Mouse (Mus musculus) lung, embryonic 14.5 days (tissue): ENCODE measurements around the gene Pus1. TPM values are rescaled to one million over a fixed set of nuclear protein-coding genes. Genes with fewer than 3 reads are reported as not detected.

Experiments used
- ATAC-seq: fragments of 200-750 bp; cut with Nextera tagmentation; 2 replicates; pipeline ENCODE4 v1.8.0; 2017; ENCODE audit warnings: mild to moderate bottlenecking, moderate TSS enrichment, moderate library complexity; ENCODE audit not compliant: insufficient read depth
- DNase-seq: peaks from one replicate; pipeline ENCODE4 v3.0.0-alpha.2; 2015
- H3K27ac ChIP-seq: fragments of 300-500 bp; sonication (generic); 2 replicates; pipeline ENCODE4 v1.5.1; 2014; ENCODE audit warnings: low read depth, mild to moderate bottlenecking, moderate library complexity
- H3K27me3 ChIP-seq: fragments of 300-500 bp; sonication (generic); 2 replicates; pipeline ENCODE4 v1.6.1; 2014; ENCODE audit warnings: low read length, control low read depth; ENCODE audit not compliant: insufficient read depth
- H3K36me3 ChIP-seq: fragments of 300-500 bp; sonication (generic); 2 replicates; pipeline ENCODE4 v1.6.1; 2014; ENCODE audit warnings: control low read depth; ENCODE audit not compliant: insufficient read depth
- H3K4me1 ChIP-seq: fragments of 300-500 bp; sonication (generic); 2 replicates; pipeline ENCODE4 v1.6.1; 2014; ENCODE audit warnings: antibody characterized with exemption, control low read depth; ENCODE audit not compliant: insufficient read depth
- H3K4me2 ChIP-seq: fragments of 300-500 bp; sonication (generic); 2 replicates; pipeline ENCODE4 v1.6.1; 2014; ENCODE audit warnings: mild to moderate bottlenecking
- H3K4me3 ChIP-seq: fragments of 300-500 bp; sonication (generic); 2 replicates; pipeline ENCODE4 v1.5.1; 2014; ENCODE audit warnings: low read depth, low read length
- H3K9ac ChIP-seq: fragments of 300-500 bp; sonication (generic); 2 replicates; pipeline ENCODE4 v1.6.1; 2014
- H3K9me3 ChIP-seq: fragments of 300-500 bp; sonication (generic); 2 replicates; pipeline ENCODE4 v1.6.1; 2016; ENCODE audit warnings: low read depth, low read length, control low read depth
- CTCF ChIP-seq: IDR thresholded peaks from 2 replicates; pipeline ENCODE4 v1.5.1; 2016; ENCODE audit warnings: antibody characterized with exemption, low read depth
- WGBS: fragments of 180-500 bp; shearing (Covaris S2); extraction: QIAGEN DNeasy Blood & Tissue Kit; methylation state at CpG from one replicate; pipeline ENCODE4 v1.1.7; 2014; 5-methylcytosine and 5-hydroxymethylcytosine counted together
- polyA plus RNA-seq: library from polyadenylated mRNA; unstranded; fragments of >200 nt; fragmentation: Nextera tagmentation; extraction: Ambion mirVana; gene quantifications from 2 replicates; pipeline ENCODE4 v1.2.1, GENCODE M21; 2014

Pus1 gene
- polyA plus RNA-seq, 1 experiment from 2014 or later = 22.4 TPM

DNA sequence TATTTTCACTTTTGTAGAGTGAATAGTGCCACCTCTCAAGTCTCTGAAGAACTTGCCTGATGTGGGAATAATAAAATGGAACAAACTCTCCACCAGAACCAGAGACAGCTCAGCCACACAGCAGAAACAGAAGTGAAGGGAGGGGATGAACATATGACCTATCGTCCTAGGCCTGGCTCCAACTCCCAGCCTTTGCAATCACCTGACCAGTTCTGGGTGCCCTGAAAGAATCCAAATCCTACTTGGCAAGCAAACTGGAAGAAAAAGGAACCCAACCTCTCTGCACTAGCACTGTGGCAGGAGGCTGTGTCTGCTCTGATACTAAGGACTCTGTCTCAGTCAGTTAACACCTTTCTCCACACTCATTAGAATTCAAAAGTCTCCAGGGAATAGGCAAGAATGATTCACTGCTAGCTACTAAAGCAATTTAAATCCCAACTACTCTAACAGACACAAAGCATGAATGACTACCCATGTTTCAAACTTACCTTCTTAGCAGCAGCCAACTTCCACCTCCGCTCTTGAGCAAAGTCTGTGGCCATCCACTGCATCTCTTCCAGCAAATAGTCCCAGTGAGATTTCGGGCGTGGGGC is 47.1 kb downstream of the Pus1 start:
- no peaks in the 10 kb centered on the region for H3K27me3 ChIP-seq
- no peaks in the 10 kb centered on the region for H3K4me1 ChIP-seq
- WGBS = 94% methylated on average over 4 of the region's 4 CpGs
- no peak for DNase-seq
- H3K27ac ChIP-seq = no peak overlapping the region
- H3K9me3 ChIP-seq = no peaks in the 10 kb centered on the region
- no peak overlapping the region for H3K4me3 ChIP-seq
- no peak for TF ChIP-seq CTCF
- H3K36me3 ChIP-seq = peaks cover 81% of the 10 kb centered on the region
- H3K9ac ChIP-seq = no peak overlapping the region
- ATAC-seq = no peak
- no peak overlapping the region for H3K4me2 ChIP-seq

DNA sequence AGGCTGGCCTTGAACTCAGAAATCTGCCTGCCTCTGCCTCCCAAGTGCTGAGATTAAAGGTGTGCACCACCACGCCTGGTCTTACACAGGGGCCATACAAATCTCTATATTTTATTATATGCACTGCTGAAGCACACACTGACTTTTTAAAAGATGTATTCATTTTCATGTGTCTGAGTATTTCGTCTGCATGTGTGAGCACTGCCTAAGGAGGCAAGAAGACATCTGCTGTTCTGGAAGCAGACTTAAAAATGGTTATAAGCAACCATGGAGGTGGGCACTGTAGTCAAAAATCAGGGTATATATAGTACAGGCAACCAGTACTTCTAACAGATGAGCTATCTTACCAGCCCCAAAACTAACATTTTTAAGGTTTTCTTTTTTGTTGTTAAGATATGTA is 49.2 kb downstream of the Pus1 start:
- DNase-seq = no peak
- H3K27me3 ChIP-seq = no peaks in the 10 kb centered on the region
- H3K36me3 ChIP-seq = peaks cover 81% of the 10 kb centered on the region
- TF ChIP-seq CTCF = no peak
- ATAC-seq = no peak
- no peak overlapping the region for H3K27ac ChIP-seq
- H3K4me3 ChIP-seq = no peak overlapping the region
- 85% methylated on average over 2 of the region's 2 CpGs for WGBS
- no peak overlapping the region for H3K4me2 ChIP-seq
- H3K9ac ChIP-seq = no peak overlapping the region
- H3K9me3 ChIP-seq = no peaks in the 10 kb centered on the region
- no peaks in the 10 kb centered on the region for H3K4me1 ChIP-seq

DNA sequence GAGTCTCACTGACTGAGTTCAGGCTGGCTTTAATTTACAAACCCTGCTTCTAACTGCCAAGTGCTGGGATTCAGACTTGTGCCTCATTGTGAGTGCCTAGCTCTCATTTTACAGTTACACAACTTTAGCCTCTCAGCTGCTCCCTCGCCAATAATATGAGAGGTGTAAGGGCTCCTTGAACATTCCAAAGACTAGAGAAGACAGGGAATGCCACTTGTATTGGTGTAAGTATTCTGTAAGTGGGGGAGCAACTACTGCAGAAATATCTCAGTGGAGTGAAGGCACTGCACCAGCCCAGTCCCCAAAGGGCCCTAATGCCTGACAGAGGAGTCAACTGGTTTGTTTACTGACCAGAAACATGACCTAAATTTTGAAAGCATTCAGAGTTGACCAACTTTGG is 52.6 kb downstream of the Pus1 start:
- WGBS = 72% methylated on average over 1 of the region's 1 CpGs
- Histone ChIP-seq H3K27me3 (no peaks in the 10 kb centered on the region), H3K9ac (no peak overlapping the region), H3K4me2 (no peak overlapping the region), H3K36me3 (peaks cover 89% of the 10 kb centered on the region), H3K4me1 (no peaks in the 10 kb centered on the region), H3K27ac (no peak overlapping the region), H3K4me3 (no peak overlapping the region), H3K9me3 (no peaks in the 10 kb centered on the region)
- ATAC-seq (no peak), DNase-seq (no peak)
- TF ChIP-seq CTCF = no peak

Other genes with a start within 250 kb of the Pus1 start
- gene Galnt9, start 236.3 kb downstream of the Pus1 start, polyA plus RNA-seq = 0.12 TPM in 1 of 2 replicates, not detected in the other
- 55.8 and 57.3 TPM in 2 replicates for gene Noc4l, start 127.2 kb downstream of the Pus1 start, polyA plus RNA-seq
- gene Ddx51, start 127.2 kb downstream of the Pus1 start, polyA plus RNA-seq = 32.4 and 36.8 TPM in 2 replicates
- 52.8 and 60.5 TPM in 2 replicates for gene Ep400, start 9.9 kb downstream of the Pus1 start, polyA plus RNA-seq
- 35.1 and 39.2 TPM in 2 replicates for gene Ulk1, start 29.4 kb upstream of the Pus1 start, polyA plus RNA-seq
- 25.6 and 28.1 TPM in 2 replicates for gene Hscb, start 59.1 kb upstream of the Pus1 start, polyA plus RNA-seq
- 32.0 and 33.8 TPM in 2 replicates for gene Chek2, start 59.3 kb upstream of the Pus1 start, polyA plus RNA-seq
- gene Ttc28, start 99.1 kb upstream of the Pus1 start, polyA plus RNA-seq = 15.2 and 15.3 TPM in 2 replicates